In genomic region chr6:89428661-89429375, GRCm38 (mm10) we compare ENCODE assay signal across 21 mouse cellular contexts.
"Had no signal": no experiment of that assay in that cellular context is flagged by ENCODE, and none has a peak within 500 bp of the region (broad histone marks: within the 10 kb centered on the region; RNA-seq: fewer than 3 reads in every experiment).

No protein-coding gene starts in this region.

- H3K9me3 ChIP-seq: megakaryocyte, embryonic 14.5 days; midbrain, embryonic 10.5 days; midbrain, embryonic 13.5 days; neural tube, embryonic 13.5 days; stomach, embryonic 15.5 days had no signal

- DNase-seq: kidney, adult 11 months; kidney, postnatal 10 days; kidney, postnatal 4 days; liver, postnatal 0 days; lung, embryonic 14.5 days; lung, postnatal 36 days; retina, postnatal 1 day; right cerebral cortex, postnatal 25 days; spleen, adult 18-20 months; thymus, adult 18-20 months; thymus, postnatal 4 days had no signal

- H3K4me1 ChIP-seq: neural tube, embryonic 13.5 days; stomach, embryonic 15.5 days had no signal

- H3K4me3 ChIP-seq: megakaryocyte, embryonic 14.5 days; midbrain, embryonic 10.5 days; midbrain, embryonic 13.5 days; myocyte; neural tube, embryonic 13.5 days; stomach, embryonic 15.5 days had no signal

- H3K36me3 ChIP-seq: midbrain, embryonic 10.5 days; midbrain, embryonic 13.5 days; neural tube, embryonic 13.5 days; stomach, embryonic 15.5 days had no signal

- H3K4me2 ChIP-seq: lung, embryonic 14.5 days; midbrain, embryonic 13.5 days; neural tube, embryonic 13.5 days; stomach, embryonic 15.5 days had no signal

- H3K27me3 ChIP-seq: midbrain, embryonic 13.5 days; neural tube, embryonic 13.5 days; stomach, embryonic 15.5 days had no signal

- H3K27ac ChIP-seq: liver, embryonic 14.5 days; midbrain, embryonic 10.5 days; midbrain, embryonic 13.5 days; neural tube, embryonic 13.5 days; stomach, embryonic 15.5 days had no signal

- H3K9ac ChIP-seq: liver, embryonic 14.5 days; liver, postnatal 0 days; lung, embryonic 14.5 days; midbrain, embryonic 13.5 days; neural tube, embryonic 13.5 days; stomach, embryonic 15.5 days had no signal

- ATAC-seq: hindbrain, embryonic 16.5 days; liver, postnatal 0 days; lung, postnatal 0 days; midbrain, embryonic 13.5 days; midbrain, embryonic 16.5 days had no signal
